Mouse (Mus musculus): ENCODE results near the gene Itga2b.
A peak's percentile ranks its signal among the peaks of the same experiment; 100 is the strongest.
"Not testable (repeated sequence)": the region's sequence is repeated elsewhere in the genome, so short reads cannot be mapped to it uniquely, and the experiment has no call there.

Gene Itga2b

DNA sequence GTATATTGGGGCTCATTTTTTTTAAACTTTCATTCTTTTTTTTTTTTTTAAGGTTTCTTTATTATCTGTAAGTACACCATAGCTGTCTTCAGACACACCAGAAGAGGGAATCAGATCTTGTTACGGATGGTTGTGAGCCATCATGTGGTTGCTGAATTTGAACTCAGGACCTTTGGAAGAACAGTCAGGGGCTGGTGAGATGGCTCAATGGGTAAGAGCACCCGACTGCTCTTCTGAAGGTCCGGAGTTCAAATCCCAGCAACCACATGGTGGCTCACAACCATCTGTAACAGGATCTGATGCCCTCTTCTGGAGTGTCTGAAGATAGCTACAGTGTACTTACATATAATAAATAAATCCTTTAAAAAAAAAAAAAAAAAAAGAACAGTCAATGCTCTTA is 59.6 kb downstream of the Itga2b start:
- DNase-seq: not testable (repeated sequence)

DNA sequence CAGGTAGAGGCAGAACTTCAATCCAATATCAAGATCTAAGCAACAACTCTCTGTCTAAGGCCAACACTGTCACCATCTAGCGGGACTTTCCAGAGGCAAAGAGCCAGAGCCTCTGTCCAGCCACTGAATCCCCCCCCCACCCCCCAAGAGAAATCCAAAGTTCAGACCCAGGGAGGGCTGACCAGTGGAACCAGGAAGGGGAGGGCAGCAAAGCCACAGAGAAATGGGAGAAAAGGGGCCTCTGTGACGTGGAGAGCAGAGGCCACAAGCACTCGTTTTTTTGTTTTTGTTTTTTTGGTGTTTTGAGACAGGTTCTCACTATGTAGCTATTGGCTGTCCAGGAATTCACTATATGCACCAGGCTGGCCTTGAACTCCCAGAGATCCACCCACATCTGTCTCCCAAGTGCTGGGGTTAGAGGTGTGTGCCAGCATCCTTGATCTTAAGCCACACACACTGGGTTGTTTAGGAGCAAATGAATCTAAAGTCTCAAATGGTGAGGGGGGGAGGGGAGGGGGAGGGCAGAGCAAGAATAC is 60.1 kb downstream of the Itga2b start:
- DNase-seq: no peak

DNA sequence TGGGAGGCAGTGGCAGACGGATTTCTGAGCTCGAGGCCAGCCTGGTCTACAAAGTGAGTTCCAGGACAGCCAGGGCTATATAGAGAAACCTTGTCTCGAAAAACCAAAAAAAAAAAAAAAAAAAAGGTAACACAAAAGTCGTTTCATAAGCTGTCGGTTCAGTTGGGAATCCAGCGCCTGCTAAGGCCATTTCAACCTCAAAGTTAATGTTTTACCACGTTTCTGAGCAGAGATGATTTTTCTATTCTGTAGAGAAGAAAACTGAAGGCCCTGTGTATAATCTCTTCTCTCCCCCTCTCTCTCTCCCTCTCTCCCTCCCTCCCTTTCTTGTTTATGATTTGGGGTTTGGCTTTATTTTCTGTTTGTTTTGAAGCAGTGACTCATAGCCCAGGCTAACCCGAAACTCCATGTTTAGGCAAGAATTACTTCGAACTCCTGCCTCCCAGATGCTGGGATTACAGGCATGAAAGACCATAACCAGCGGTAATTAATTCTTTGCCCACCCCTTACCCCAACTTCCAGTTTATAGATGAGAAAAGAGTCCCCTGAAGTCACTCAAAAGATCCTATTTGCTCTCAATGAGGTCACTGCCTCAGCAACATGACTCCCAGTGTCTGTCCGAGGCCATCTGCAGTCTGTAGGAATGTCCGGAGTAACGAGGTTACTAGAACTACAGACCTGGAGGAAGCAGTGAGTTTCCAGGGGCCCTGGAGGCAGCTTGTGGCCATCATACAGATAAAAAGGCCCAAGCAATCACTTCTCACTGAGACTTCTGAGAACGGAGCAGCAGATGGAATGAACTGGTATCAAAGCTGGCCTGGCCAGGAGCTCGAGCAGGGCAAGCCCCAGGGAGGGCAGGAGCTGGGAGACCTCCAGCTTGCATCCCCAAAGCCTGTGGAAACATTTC is 60.8 kb downstream of the Itga2b start:
- DNase-seq: no peak

DNA sequence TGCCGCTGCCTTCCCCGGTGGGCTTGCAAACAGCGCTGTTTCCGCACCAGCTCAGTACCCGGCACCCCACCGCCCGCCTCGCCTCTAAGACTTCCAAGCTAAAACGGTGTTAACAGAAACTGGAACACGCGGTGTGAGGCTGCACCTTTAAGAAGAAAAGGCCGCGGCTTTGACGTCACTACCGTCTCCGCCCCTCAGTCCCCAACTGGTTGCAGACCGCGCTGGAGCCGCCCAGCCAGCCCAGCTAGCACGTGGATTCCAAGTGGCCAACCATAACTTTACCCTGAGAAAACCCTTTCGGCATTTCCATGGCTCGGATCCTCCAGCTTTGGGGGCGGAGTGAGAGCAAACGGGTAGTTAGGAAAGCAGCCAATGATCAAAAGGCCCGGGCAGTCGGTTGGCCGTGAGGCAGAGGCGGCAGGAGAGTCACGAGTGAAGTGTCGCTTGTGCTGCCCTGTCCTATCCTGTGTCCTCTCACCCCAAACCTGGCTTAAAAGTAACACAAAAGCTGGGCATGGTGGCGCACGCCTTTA is 61.5 kb downstream of the Itga2b start:
- peak; percentile 89 to 91 for DNase-seq

DNA sequence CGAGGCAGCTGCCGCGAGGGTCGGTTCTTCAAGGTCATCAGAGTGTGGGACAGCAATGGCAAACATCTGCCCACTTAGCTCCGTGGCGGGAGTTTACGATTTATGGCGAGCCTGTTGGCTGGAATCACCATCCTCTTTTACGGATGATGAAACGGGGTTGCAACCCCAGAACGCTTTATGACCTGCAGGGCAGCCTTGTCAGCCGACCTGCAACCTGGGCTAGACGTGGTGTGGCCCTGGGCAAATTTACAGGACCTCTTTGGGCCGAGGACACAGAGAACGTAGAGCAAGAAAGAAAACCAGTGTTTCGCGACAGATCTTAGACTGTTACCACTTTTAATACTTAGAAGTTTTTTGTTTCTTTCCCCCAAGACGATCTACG is 62.1 kb downstream of the Itga2b start, which contains the start of gene Slc25a39:
TSS of gene Slc25a39 (minus strand) at position 113 of the 382 bp plus-strand sequence.
- no peak for DNase-seq

DNA sequence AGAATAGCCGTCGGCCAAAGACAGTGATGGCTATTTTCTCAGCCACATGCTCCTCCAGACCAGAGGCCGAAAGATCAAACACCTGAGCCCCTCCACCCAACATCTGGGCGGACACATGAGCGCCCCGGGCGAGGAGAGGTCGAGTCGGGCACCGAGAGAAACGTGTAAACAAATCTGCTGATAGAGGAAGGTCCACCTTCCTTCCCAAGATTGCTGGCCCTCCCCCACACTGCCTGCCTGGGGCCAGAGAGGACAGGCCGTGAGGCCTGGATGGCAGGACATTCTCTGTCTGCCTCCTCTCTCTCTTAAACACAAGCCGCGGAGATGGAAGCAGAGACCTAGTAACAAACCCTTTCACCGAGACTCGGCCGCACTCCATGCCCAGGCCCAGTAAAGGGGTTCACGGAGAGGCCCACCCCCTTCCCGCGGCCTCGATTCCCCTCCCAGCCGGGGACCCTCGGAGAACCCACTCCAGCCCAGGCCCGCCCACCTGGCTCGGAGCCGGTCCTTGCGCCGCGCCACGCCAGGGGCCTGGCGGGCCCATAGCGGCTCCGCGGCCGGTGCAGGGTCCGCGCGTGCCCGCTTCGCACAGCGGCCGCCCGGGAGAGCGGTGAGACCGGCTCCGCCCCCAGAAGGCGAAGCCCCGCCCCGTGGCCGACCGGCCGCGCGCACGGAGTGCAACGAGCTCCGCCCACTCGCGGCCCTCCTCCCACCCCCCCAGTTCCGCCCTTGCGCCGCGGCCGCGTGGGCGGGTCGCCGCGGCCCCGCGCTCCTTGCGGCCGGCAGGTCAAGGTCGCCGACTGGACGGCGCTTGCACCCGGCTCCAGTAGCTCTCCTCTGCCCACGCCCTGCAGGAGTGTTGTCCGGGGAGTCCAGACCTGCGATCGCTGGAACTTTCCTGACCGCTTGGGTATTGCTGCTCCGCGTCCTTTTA is 62.8 kb downstream of the Itga2b start:
- DNase-seq: peak; percentile 87 to 96

DNA sequence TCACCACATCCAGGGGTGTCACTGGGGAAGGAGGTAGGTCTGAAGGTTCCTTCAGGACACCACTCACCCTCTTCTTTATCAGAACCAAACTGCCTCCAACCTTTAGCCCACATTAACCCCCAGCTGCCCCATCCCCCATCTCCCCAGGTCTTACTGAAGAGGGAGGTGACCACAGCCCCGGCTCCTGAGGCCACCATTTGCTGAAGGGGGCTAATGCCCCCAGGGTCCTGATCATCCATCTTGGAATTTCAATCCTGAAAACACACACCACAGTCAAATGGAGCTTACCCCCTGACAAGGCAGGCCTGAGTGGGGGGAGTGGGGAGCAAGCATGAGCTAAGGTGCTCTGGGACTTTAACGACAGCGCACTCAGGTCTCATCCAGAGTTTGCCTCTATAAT is 63.5 kb downstream of the Itga2b start:
- no peak for DNase-seq

DNA sequence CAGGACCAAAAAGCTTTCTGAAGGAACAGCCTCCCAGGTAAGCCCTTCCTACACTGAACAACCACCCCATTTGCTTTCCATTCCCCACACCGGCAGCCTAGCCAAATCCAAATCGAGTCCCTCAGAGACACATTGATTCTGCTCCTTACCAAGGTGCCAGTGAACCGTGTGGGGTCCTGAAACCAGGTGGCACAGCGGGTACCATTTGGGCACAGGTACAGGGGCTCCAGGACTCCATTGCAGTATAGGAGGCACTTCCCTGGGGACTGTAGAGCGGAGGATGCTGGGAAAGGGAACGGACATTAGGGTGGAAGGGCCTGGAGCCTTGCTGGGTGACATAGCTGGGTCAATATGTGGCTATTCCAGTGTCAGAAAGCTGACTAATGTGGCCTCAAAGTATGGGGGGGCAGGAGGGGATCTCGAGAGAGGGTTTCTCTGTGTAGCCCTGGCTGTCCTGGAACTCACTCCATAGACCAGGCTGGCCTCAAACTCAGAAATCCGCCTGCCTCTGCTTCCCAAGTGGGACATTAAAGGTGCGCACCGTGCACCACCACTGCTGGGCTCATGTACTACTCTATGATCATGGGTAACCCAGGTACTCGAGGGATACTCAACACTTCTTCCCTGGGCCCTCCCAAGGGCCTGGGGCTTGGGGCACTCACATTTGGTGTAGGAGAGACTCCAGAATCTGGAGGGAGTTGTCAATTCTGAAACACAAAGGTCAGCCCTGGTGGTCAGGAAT is 64.2 kb downstream of the Itga2b start:
- no peak for DNase-seq

DNA sequence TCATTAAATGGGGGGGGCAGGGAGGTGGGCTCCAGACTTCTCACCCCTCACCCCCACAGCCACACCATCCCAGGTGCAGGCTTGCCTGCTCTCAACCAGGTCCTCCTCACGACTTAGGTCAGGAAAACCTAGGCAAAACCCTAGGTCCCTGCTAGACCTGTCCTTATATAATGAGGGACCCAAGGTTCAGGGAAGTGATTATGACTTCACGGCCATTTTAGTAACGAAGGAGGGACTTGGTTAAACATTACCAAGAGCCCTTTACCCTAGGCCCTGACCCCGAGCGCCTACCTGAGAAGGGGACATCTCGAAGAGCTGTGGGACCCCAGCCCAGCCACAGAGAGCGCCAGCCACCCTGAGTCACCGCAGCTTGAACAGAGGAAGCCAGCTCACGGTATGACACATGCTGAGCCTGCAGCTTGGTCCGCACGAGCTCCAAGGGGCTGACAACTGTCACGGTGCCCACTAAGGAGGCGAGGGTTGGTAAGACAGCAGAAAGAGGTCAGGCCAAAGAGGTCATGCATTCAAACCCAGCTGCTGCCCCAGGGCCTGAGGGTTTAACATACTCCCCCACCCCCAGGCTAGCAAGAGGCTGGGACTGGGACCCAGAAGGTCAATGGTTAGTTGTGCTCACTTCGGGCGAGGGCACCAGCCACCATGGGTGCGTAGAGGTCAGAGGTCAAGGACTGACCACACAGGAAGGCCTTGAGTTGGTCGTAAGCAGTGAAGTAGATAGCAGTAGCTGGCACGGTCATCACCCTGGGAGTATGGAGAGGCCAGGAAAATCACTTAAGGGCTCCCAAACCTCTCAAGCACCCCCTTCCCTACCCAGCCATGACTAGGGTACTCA is 65.5 kb downstream of the Itga2b start:
- no peak for DNase-seq

DNA sequence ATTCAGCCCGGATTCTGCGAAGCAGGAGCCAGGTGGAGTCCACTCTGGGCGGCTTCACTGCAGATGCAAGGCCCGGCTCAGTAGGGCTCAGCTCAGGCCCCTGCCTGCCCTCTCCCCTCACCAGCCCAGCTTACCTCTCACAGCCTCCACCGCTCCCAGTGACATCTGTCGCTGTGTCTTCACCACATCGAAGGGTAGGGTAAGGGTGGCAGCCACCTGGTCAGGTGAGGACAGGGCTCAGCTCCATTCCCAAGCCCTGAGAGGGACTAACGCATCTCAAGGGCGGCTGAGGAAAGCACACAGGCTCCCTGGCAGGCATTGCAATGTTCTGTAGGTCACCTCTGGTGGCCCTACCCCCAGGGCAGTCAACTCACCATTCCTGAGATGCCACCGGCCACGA is 66.3 kb downstream of the Itga2b start:
- no peak for DNase-seq
